Mouse (Mus musculus): ENCODE data around the gene Mapk14. TPM values are rescaled to one million over a fixed set of nuclear protein-coding genes. Genes with fewer than 3 reads are reported as not detected.
A peak's percentile ranks its signal among the peaks of the same experiment; 100 is the strongest.

The Mapk14 gene
- polyA plus RNA-seq (2014; fragmentation: Nextera tagmentation; extraction: Ambion mirVana) = 39.4 and 47.2 TPM in 2 replicates

- Histone ChIP-seq H3K4me2 (peak within 1 kb of the TSS; percentile 69), H3K27ac (ENCODE audit: low read depth, low read length) (peak within 1 kb of the TSS; percentile 93), H3K4me1 (ENCODE audit: control insufficient read depth, insufficient read depth, low read length) (peaks cover 16% of the 10 kb centered on the region), H3K4me3 (ENCODE audit: low read depth, low read length) (peak within 1 kb of the TSS; percentile 94), H3K27me3 (ENCODE audit: control insufficient read depth, insufficient read depth, low read length) (peaks cover 6% of the 10 kb centered on the region), H3K36me3 (ENCODE audit: control insufficient read depth, insufficient read depth, low read length) (no peaks in the 10 kb centered on the region), H3K9ac (ENCODE audit: low read length) (peak within 1 kb of the TSS; percentile 92), H3K9me3 (ENCODE audit: control insufficient read depth, low read length) (no peaks in the 10 kb centered on the region)
- DNase-seq (ENCODE audit: low spot score, missing footprints) = peak; percentile 99
- under 1% methylated on average over 86 of the region's 86 CpGs for WGBS
- peak; percentile 95 for ATAC-seq (ENCODE audit: low FRiP score)
These were observed at the start of gene Mapk14 for GRCm38 (mm10) chr17:28690776-28691686. Gene Mapk14, plus strand, starts transcription at chr17:28691329.

GRCm38 (mm10) chr17:28643697-28644096 lies 47.4 kb upstream of the Mapk14 start:
- 50% methylated on average over 3 of the region's 3 CpGs for WGBS
- no peaks in the 10 kb centered on the region for H3K27me3 ChIP-seq (ENCODE audit: control insufficient read depth, insufficient read depth, low read length)
- H3K36me3 ChIP-seq (ENCODE audit: control insufficient read depth, insufficient read depth, low read length) = no peaks in the 10 kb centered on the region
- H3K27ac ChIP-seq (ENCODE audit: low read depth, low read length) = no peak overlapping the region
- H3K9me3 ChIP-seq (ENCODE audit: control insufficient read depth, low read length) = no peaks in the 10 kb centered on the region
- H3K4me1 ChIP-seq (ENCODE audit: control insufficient read depth, insufficient read depth, low read length) = no peaks in the 10 kb centered on the region
- no peak overlapping the region for H3K4me2 ChIP-seq
- ATAC-seq (ENCODE audit: low FRiP score) (no peak), DNase-seq (ENCODE audit: low spot score, missing footprints) (no peak)
- H3K9ac ChIP-seq (ENCODE audit: low read length) = no peak overlapping the region
- no peak overlapping the region for H3K4me3 ChIP-seq (ENCODE audit: low read depth, low read length)

GRCm38 (mm10) chr17:28644112-28644511 lies 47.0 kb upstream of the Mapk14 start:
- Histone ChIP-seq H3K4me1 (ENCODE audit: control insufficient read depth, insufficient read depth, low read length) (no peaks in the 10 kb centered on the region), H3K27ac (ENCODE audit: low read depth, low read length) (no peak overlapping the region)

GRCm38 (mm10) chr17:28646221-28646620 lies 44.9 kb upstream of the Mapk14 start:
- no peak overlapping the region for H3K4me2 ChIP-seq
- DNase-seq (ENCODE audit: low spot score, missing footprints) = no peak
- 69% methylated on average over 3 of the region's 3 CpGs for WGBS
- no peak overlapping the region for H3K27ac ChIP-seq (ENCODE audit: low read depth, low read length)
- H3K9ac ChIP-seq (ENCODE audit: low read length) = no peak overlapping the region
- no peaks in the 10 kb centered on the region for H3K4me1 ChIP-seq (ENCODE audit: control insufficient read depth, insufficient read depth, low read length)
- no peaks in the 10 kb centered on the region for H3K36me3 ChIP-seq (ENCODE audit: control insufficient read depth, insufficient read depth, low read length)
- no peaks in the 10 kb centered on the region for H3K27me3 ChIP-seq (ENCODE audit: control insufficient read depth, insufficient read depth, low read length)
- no peak for ATAC-seq (ENCODE audit: low FRiP score)
- H3K4me3 ChIP-seq (ENCODE audit: low read depth, low read length) = no peak overlapping the region
- no peaks in the 10 kb centered on the region for H3K9me3 ChIP-seq (ENCODE audit: control insufficient read depth, low read length)

More at GRCm38 (mm10) chr17:28644112-28644511, 47.0 kb upstream of the Mapk14 start:
- H3K4me3 ChIP-seq (ENCODE audit: low read depth, low read length) = no peak overlapping the region
- ATAC-seq (ENCODE audit: low FRiP score) = no peak
- H3K27me3 ChIP-seq (ENCODE audit: control insufficient read depth, insufficient read depth, low read length) = no peaks in the 10 kb centered on the region
- H3K9ac ChIP-seq (ENCODE audit: low read length) = no peak overlapping the region
- WGBS = 61% methylated on average over 4 of the region's 4 CpGs
- no peaks in the 10 kb centered on the region for H3K9me3 ChIP-seq (ENCODE audit: control insufficient read depth, low read length)
- no peak overlapping the region for H3K4me2 ChIP-seq
- no peak for DNase-seq (ENCODE audit: low spot score, missing footprints)
- H3K36me3 ChIP-seq (ENCODE audit: control insufficient read depth, insufficient read depth, low read length) = no peaks in the 10 kb centered on the region

GRCm38 (mm10) chr17:28648607-28649370 lies 42.3 kb upstream of the Mapk14 start:
- H3K4me3 ChIP-seq (ENCODE audit: low read depth, low read length) = no peak overlapping the region
- DNase-seq (ENCODE audit: low spot score, missing footprints) (no peak), ATAC-seq (ENCODE audit: low FRiP score) (no peak)
- H3K9me3 ChIP-seq (ENCODE audit: control insufficient read depth, low read length) = no peaks in the 10 kb centered on the region
- no peaks in the 10 kb centered on the region for H3K36me3 ChIP-seq (ENCODE audit: control insufficient read depth, insufficient read depth, low read length)
- no peak overlapping the region for H3K27ac ChIP-seq (ENCODE audit: low read depth, low read length)
- no peaks in the 10 kb centered on the region for H3K27me3 ChIP-seq (ENCODE audit: control insufficient read depth, insufficient read depth, low read length)
- no peak overlapping the region for H3K4me2 ChIP-seq
- no peak overlapping the region for H3K9ac ChIP-seq (ENCODE audit: low read length)
- H3K4me1 ChIP-seq (ENCODE audit: control insufficient read depth, insufficient read depth, low read length) = no peaks in the 10 kb centered on the region
- 55% methylated on average over 6 of the region's 6 CpGs for WGBS

- H3K9ac ChIP-seq (ENCODE audit: low read length) = no peak overlapping the region
- 75% methylated on average over 3 of the region's 3 CpGs for WGBS
These were observed 40.9 kb upstream of the Mapk14 start for GRCm38 (mm10) chr17:28650268-28650667.

GRCm38 (mm10) chr17:28657936-28658335 lies 33.2 kb upstream of the Mapk14 start:
- H3K36me3 ChIP-seq (ENCODE audit: control insufficient read depth, insufficient read depth, low read length) = no peaks in the 10 kb centered on the region
- no peak overlapping the region for H3K4me3 ChIP-seq (ENCODE audit: low read depth, low read length)
- no peak overlapping the region for H3K9ac ChIP-seq (ENCODE audit: low read length)
- WGBS = 76% methylated on average over 4 of the region's 4 CpGs
- H3K27me3 ChIP-seq (ENCODE audit: control insufficient read depth, insufficient read depth, low read length) = no peaks in the 10 kb centered on the region
- no peak overlapping the region for H3K4me2 ChIP-seq
- no peaks in the 10 kb centered on the region for H3K4me1 ChIP-seq (ENCODE audit: control insufficient read depth, insufficient read depth, low read length)
- H3K9me3 ChIP-seq (ENCODE audit: control insufficient read depth, low read length) = no peaks in the 10 kb centered on the region
- no peak overlapping the region for H3K27ac ChIP-seq (ENCODE audit: low read depth, low read length)
- ATAC-seq (ENCODE audit: low FRiP score) = no peak
- no peak for DNase-seq (ENCODE audit: low spot score, missing footprints)

More at GRCm38 (mm10) chr17:28650268-28650667, 40.9 kb upstream of the Mapk14 start:
- H3K27me3 ChIP-seq (ENCODE audit: control insufficient read depth, insufficient read depth, low read length) = no peaks in the 10 kb centered on the region
- DNase-seq (ENCODE audit: low spot score, missing footprints) (no peak), ATAC-seq (ENCODE audit: low FRiP score) (no peak)
- no peak overlapping the region for H3K4me3 ChIP-seq (ENCODE audit: low read depth, low read length)
- no peak overlapping the region for H3K4me2 ChIP-seq
- H3K4me1 ChIP-seq (ENCODE audit: control insufficient read depth, insufficient read depth, low read length) = no peaks in the 10 kb centered on the region
- H3K27ac ChIP-seq (ENCODE audit: low read depth, low read length) = no peak overlapping the region
- no peaks in the 10 kb centered on the region for H3K36me3 ChIP-seq (ENCODE audit: control insufficient read depth, insufficient read depth, low read length)
- no peaks in the 10 kb centered on the region for H3K9me3 ChIP-seq (ENCODE audit: control insufficient read depth, low read length)

- no peak overlapping the region for H3K9ac ChIP-seq (ENCODE audit: low read length)
- no peaks in the 10 kb centered on the region for H3K4me1 ChIP-seq (ENCODE audit: control insufficient read depth, insufficient read depth, low read length)
- ATAC-seq (ENCODE audit: low FRiP score) (no peak), DNase-seq (ENCODE audit: low spot score, missing footprints) (no peak)
- no peak overlapping the region for H3K4me2 ChIP-seq
- H3K36me3 ChIP-seq (ENCODE audit: control insufficient read depth, insufficient read depth, low read length) = no peaks in the 10 kb centered on the region
- H3K27ac ChIP-seq (ENCODE audit: low read depth, low read length) = no peak overlapping the region
- H3K27me3 ChIP-seq (ENCODE audit: control insufficient read depth, insufficient read depth, low read length) = no peaks in the 10 kb centered on the region
- WGBS = 75% methylated on average over 6 of the region's 6 CpGs
- no peak overlapping the region for H3K4me3 ChIP-seq (ENCODE audit: low read depth, low read length)
- H3K9me3 ChIP-seq (ENCODE audit: control insufficient read depth, low read length) = no peaks in the 10 kb centered on the region
These were observed 31.6 kb upstream of the Mapk14 start for GRCm38 (mm10) chr17:28659564-28659963.

Measured in midbrain, embryonic 11.5 days (tissue).